Mouse (Mus musculus): ENCODE measurements at regions not wholly inside any gene's neighbourhood (a gene's known extent, or its start where the extent isn't known, plus 50 kb on each side); places are given as distances from the start of the nearest gene placed in this dataset.

- DNase-seq (ENCODE audit: low read depth, low spot score), result no peak
These were observed 53.4 kb upstream of the Qrfpr start for GRCm38 (mm10) chr3:36275502-36275901.

All from brain, adult 2 months (tissue).